Mouse (Mus musculus): ENCODE measurements around the gene Rgs3. TPM values are rescaled to one million over a fixed set of nuclear protein-coding genes. Genes with fewer than 3 reads are reported as not detected.

Gene Rgs3
- polyA plus RNA-seq, 2 experiments, result 3.6 to 3.9 TPM

DNA sequence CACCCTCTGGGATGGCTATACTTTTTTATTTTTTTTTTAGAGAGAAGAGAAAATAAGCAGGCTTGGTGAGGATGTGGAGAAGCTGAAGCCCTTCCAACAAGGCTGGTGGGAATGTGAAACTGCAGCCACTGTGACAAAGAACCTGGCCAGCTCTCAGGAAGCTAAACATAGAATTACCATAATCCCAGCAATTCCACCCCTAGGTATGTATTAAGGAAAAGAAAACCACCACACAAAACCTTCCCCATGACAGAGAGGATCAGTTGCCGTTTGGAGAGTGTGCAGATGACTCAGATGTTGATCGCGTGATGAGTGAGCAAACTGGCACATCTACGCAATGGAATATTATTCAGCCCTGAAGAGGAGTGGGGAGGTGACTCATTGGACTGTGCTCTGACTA, 179.9 kb downstream of the Rgs3 start:
- Histone ChIP-seq H3K27me3 (ENCODE audit: control insufficient read depth, insufficient read depth, low read length) (no peaks in the 10 kb centered on the region), H3K9ac (replicated peaks) (no peak overlapping the region)

DNA sequence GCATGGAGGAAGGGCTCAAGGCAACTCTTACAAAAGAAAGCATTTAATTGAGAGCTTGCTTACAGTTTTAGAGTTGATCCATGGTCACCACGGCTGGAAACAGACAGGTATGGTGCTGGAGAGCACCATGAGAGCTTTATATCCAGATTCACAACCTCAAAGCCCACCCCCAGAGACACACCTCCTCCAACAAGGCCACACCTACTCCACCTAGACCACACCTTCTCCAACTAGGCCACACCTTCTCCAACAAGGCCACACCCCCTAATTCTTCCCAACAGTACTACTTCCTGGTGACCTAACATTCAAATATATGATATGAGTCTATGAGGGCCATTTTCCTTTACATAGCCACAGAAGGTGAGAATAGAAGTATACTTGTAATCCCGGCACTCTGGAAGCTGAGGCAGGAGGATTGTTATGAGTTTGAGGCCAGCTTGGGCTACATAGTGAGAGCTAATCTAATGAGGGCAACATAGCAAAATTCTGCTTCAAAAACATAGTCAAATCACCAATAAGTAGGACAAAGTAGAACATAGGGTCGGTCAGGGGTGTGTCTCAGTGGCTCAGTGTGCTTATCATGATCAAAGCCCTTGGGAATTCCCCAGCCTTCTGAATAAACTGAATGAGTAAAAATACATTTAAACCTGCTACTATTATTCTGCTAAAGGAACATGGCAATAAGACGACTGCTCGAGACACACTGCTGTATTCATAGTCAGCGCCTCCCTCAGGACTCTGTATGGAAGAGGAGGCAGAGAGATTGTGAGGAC, 180.8 kb downstream of the Rgs3 start:
- no peak for DNase-seq (ENCODE audit: low read depth in 3 of 3, low spot score in 3 of 3)
- Histone ChIP-seq H3K4me1 (replicated peaks; ENCODE audit: control insufficient read depth in 2 of 2, insufficient read depth in 2 of 2, low read length in 1 of 2) (peaks cover 0 to 5% of the 10 kb centered on the region in 2 experiments; a peak in 1 of 4 replicates), H3K4me2 (ENCODE audit: low read depth) (no peak overlapping the region), H3K9me3 (ENCODE audit: control insufficient read depth, low read length) (no peaks in the 10 kb centered on the region), H3K27me3 (ENCODE audit: control insufficient read depth, insufficient read depth, low read length) (no peaks in the 10 kb centered on the region), H3K9ac (replicated peaks) (no peak overlapping the region), H3K4me3 (ENCODE audit: insufficient read depth in 1 of 2, low read depth in 2 of 2, low read length in 2 of 2) (no peak overlapping the region), H3K27ac (no peak overlapping the region), H3K36me3 (replicated peaks; ENCODE audit: control insufficient read depth, insufficient read depth, low read depth) (no peaks in the 10 kb centered on the region)
- no peak for TF ChIP-seq EP300 (IDR thresholded peaks at IDR 0.05; ENCODE audit: low read depth)
- TF ChIP-seq CTCF (IDR thresholded peaks at IDR 0.05; ENCODE audit: low read depth), result no peak
- ATAC-seq (ENCODE audit: insufficient read depth), result no peak
- WGBS (ENCODE audit: insufficient replicate concordance), result 63% methylated on average over 6 of the region's 6 CpGs

More for the DNA sequence above, 179.9 kb downstream of the Rgs3 start:
- WGBS (ENCODE audit: insufficient replicate concordance), result 86% methylated on average over 4 of the region's 4 CpGs
- Histone ChIP-seq H3K9me3 (ENCODE audit: control insufficient read depth, low read length) (no peaks in the 10 kb centered on the region), H3K4me2 (ENCODE audit: low read depth) (no peak overlapping the region), H3K36me3 (replicated peaks; ENCODE audit: control insufficient read depth, insufficient read depth, low read depth) (no peaks in the 10 kb centered on the region), H3K27ac (no peak overlapping the region), H3K4me1 (replicated peaks; ENCODE audit: control insufficient read depth in 2 of 2, insufficient read depth in 2 of 2, low read length in 1 of 2) (peaks cover 0 to 5% of the 10 kb centered on the region in 2 experiments; a peak in 1 of 4 replicates), H3K4me3 (ENCODE audit: insufficient read depth in 1 of 2, low read depth in 2 of 2, low read length in 2 of 2) (no peak overlapping the region)
- TF ChIP-seq CTCF (IDR thresholded peaks at IDR 0.05; ENCODE audit: low read depth) (no peak), EP300 (IDR thresholded peaks at IDR 0.05; ENCODE audit: low read depth) (no peak)
- DNase-seq (ENCODE audit: low read depth in 3 of 3, low spot score in 3 of 3) (no peak), ATAC-seq (ENCODE audit: insufficient read depth) (no peak)

DNA sequence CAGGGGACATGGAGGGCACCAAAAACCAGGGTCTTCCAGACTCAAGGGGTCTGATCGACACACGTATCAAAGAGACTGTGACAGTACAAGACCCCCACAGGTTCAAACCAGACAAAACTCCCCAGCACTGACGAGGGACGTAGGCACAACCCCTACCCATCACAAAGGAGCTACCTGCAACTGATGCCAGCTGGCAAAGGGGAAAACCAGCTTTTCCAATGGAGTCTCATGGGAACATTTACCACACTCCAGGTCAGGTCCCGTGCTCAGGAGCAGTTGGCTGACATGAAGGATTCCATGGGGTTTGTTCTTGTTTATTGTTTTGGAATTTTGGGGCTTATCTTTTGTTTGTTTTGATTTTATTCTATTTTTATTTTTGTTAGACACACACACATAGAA, 181.4 kb downstream of the Rgs3 start:
- Histone ChIP-seq H3K9ac (replicated peaks) (no peak overlapping the region), H3K27me3 (ENCODE audit: control insufficient read depth, insufficient read depth, low read length) (no peaks in the 10 kb centered on the region), H3K36me3 (replicated peaks; ENCODE audit: control insufficient read depth, insufficient read depth, low read depth) (no peaks in the 10 kb centered on the region), H3K27ac (no peak overlapping the region), H3K9me3 (ENCODE audit: control insufficient read depth, low read length) (no peaks in the 10 kb centered on the region), H3K4me1 (replicated peaks; ENCODE audit: control insufficient read depth in 2 of 2, insufficient read depth in 2 of 2, low read length in 1 of 2) (peaks cover 0 to 5% of the 10 kb centered on the region in 2 experiments; a peak in 1 of 4 replicates), H3K4me2 (ENCODE audit: low read depth) (no peak overlapping the region), H3K4me3 (ENCODE audit: insufficient read depth in 1 of 2, low read depth in 2 of 2, low read length in 2 of 2) (no peak overlapping the region)
- 62% methylated on average over 5 of the region's 5 CpGs for WGBS (ENCODE audit: insufficient replicate concordance)
- no peak for TF ChIP-seq CTCF (IDR thresholded peaks at IDR 0.05; ENCODE audit: low read depth)
- TF ChIP-seq EP300 (IDR thresholded peaks at IDR 0.05; ENCODE audit: low read depth), result no peak
- DNase-seq (ENCODE audit: low read depth in 3 of 3, low spot score in 3 of 3) (no peak), ATAC-seq (ENCODE audit: insufficient read depth) (no peak)

DNA sequence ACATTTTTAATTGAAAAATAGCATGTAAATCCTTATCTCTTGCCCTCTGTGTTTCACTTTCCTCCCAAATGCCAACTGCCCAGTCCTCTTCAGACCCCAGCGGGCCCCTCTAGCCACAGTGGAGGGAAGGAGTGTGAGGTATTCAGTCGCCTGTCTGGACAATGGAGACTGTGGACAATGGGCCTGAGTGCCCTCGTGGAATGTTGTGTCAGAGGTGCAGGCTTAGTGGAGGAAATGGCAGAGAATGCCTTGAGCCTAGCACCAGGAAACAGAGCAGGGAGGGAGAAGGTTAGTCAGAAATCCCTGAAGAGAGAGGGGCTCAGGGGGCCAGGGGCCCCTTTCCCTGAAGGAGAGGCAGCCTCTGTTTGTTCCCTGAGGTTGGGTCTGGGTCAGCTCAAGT, 182.0 kb downstream of the Rgs3 start:
- Histone ChIP-seq H3K36me3 (replicated peaks; ENCODE audit: control insufficient read depth, insufficient read depth, low read depth) (no peaks in the 10 kb centered on the region), H3K27me3 (ENCODE audit: control insufficient read depth, insufficient read depth, low read length) (no peaks in the 10 kb centered on the region), H3K4me1 (replicated peaks; ENCODE audit: control insufficient read depth in 2 of 2, insufficient read depth in 2 of 2, low read length in 1 of 2) (peaks cover 0 to 5% of the 10 kb centered on the region in 2 experiments; a peak in 1 of 4 replicates), H3K9ac (replicated peaks) (no peak overlapping the region), H3K4me2 (ENCODE audit: low read depth) (no peak overlapping the region), H3K9me3 (ENCODE audit: control insufficient read depth, low read length) (no peaks in the 10 kb centered on the region), H3K27ac (no peak overlapping the region), H3K4me3 (ENCODE audit: insufficient read depth in 1 of 2, low read depth in 2 of 2, low read length in 2 of 2) (no peak overlapping the region)
- whole genome bisulfite sequencing (ENCODE audit: insufficient replicate concordance), result 19% methylated on average over 3 of the region's 3 CpGs
- DNase-seq (ENCODE audit: low read depth in 3 of 3, low spot score in 3 of 3) (no peak), ATAC-seq (ENCODE audit: insufficient read depth) (no peak)
- TF ChIP-seq CTCF (IDR thresholded peaks at IDR 0.05; ENCODE audit: low read depth) (no peak), EP300 (IDR thresholded peaks at IDR 0.05; ENCODE audit: low read depth) (no peak)

DNA sequence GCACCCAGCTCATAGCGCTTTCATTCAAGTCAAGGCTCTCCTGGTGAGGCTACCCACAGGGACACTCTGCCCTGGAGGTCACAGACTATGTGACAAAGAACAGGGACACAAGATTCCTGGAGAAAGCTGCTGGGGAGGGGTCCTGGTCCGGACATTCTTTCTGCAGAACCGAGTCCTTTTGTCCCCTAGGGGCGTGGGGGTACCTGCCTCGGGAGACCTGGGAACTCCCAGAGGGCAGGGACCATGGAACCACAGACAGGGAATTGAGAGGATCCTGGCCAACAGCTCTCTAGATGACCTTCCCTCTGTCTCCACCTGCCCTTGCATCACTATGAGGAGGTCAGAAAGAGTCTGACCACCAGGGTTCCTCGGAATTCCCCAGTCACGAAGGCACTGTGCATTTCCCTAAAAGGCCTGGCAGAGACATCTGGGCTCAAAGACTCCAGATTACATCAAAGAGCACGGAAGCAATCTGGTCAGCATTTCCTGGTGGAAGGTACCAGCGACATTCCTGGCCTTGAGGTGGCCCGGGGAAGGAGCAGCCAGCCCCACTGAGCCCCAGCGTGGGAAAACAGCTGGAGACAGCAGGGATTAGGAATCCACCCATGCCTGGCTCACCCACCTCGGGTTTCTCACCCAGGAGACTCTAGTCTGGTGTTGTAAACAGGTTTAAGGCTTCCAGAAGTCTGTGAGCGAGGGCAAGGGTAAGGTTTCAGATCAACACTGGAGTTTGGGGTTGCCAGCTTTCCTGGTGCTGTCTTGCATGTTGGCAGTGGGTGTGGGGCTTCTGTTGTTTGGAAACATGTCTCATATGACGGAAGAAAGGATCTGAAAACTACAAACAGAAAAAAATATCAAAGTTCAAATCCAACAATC, 183.5 kb downstream of the Rgs3 start:
- Histone ChIP-seq H3K9me3 (ENCODE audit: control insufficient read depth, low read length) (no peaks in the 10 kb centered on the region), H3K9ac (replicated peaks) (no peak overlapping the region), H3K4me3 (ENCODE audit: insufficient read depth in 1 of 2, low read depth in 2 of 2, low read length in 2 of 2) (no peak overlapping the region), H3K4me1 (replicated peaks; ENCODE audit: control insufficient read depth in 2 of 2, insufficient read depth in 2 of 2, low read length in 1 of 2) (peaks cover 0 to 3% of the 10 kb centered on the region in 2 experiments; a peak in 1 of 4 replicates), H3K27ac (no peak overlapping the region), H3K27me3 (ENCODE audit: control insufficient read depth, insufficient read depth, low read length) (no peaks in the 10 kb centered on the region), H3K4me2 (ENCODE audit: low read depth) (no peak overlapping the region), H3K36me3 (replicated peaks; ENCODE audit: control insufficient read depth, insufficient read depth, low read depth) (no peaks in the 10 kb centered on the region)
- WGBS (ENCODE audit: insufficient replicate concordance), result 25% methylated on average over 14 of the region's 14 CpGs
- no peak for ATAC-seq (ENCODE audit: insufficient read depth)
- no peak for TF ChIP-seq EP300 (IDR thresholded peaks at IDR 0.05; ENCODE audit: low read depth)
- TF ChIP-seq CTCF (IDR thresholded peaks at IDR 0.05; ENCODE audit: low read depth), result no peak
- DNase-seq (ENCODE audit: low read depth in 3 of 3, low spot score in 3 of 3), result no peak
